In the genomic region with DNA sequence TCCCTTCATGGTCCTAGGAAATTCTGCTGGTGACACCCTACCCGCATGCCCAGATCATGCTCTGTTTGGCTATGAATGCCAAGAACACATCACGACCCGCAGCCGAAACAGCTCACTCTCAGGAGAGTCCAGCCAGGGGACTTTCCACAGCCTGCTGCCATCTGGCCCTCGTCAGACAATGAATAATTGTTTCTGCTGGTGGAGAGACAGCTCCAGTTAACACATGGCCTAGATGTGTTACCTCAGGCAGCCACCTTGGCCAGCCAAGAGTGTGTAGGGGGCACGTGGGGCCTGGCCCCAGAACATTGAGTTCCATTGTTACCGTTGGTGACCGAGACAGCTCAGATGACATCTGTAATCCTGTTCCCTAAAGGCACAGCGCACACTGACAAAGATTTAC, we compare ENCODE assay signal across 7 mouse cellular contexts.
DNase-seq lines count a peak whose midpoint lies in the region.

No protein-coding gene starts in this region.

- no peaks in the 10 kb centered on the region for H3K36me3 ChIP-seq in limb, embryonic 10.5 days

- intact Hi-C loops in left cerebral cortex, postnatal 10 days (cut with DNase I) = no loop called here

- H3K9me3 ChIP-seq in limb, embryonic 10.5 days (replicated peaks) = no peaks in the 10 kb centered on the region

- no peaks in the 10 kb centered on the region for H3K27me3 ChIP-seq in limb, embryonic 10.5 days (ENCODE audit: low read depth, poor library complexity, severe bottlenecking)

- H3K4me3 ChIP-seq in limb, embryonic 10.5 days = no peak overlapping the region

- WGBS in limb, embryonic 10.5 days = 55% methylated on average over 9 of the region's 9 CpGs

- peak overlapping the region; percentile 67 for H3K27ac ChIP-seq in limb, embryonic 10.5 days

- peaks cover 18% of the 10 kb centered on the region for H3K4me1 ChIP-seq in limb, embryonic 10.5 days

- peak; percentile 28 for DNase-seq in left cerebral cortex, adult 11 months (ENCODE audit: low spot score)
- no peak for DNase-seq in left cerebral cortex, postnatal 10 days (ENCODE audit: extremely low spot score in 1 of 2, low spot score in 2 of 2)
- peak; percentile 50 to 58 for DNase-seq in cerebellum, postnatal 25 days
- DNase-seq in heart, adult 8-10 months (ENCODE audit: low spot score) = peak; percentile 51
- DNase-seq in limb, embryonic 10.5 days (ENCODE audit: low spot score) = peak; percentile 49
- peak; percentile 51 for DNase-seq in testis, postnatal 10 days (ENCODE audit: low spot score)
- no peak for DNase-seq in thymus, postnatal 25 days

Comparison
In these comparisons a context has a peak if more than half of its experiments do, and no peak if none do; other contexts are left out.
1. DNase-seq: peak in left cerebral cortex, adult 11 months (single experiment), cerebellum, postnatal 25 days (2 of 2), heart, adult 8-10 months (single experiment), limb, embryonic 10.5 days (single experiment) and testis, postnatal 10 days (single experiment); none in left cerebral cortex, postnatal 10 days (0 of 2) and thymus, postnatal 25 days (single experiment).